Mouse (Mus musculus) monocyte, adult 2 months (primary cell): ENCODE measurements around the gene Pak1.
A peak's percentile ranks its signal among the peaks of the same experiment; 100 is the strongest.

ENCODE experiments used
- DNase-seq, 2 experiments: peaks; one replicate each; pipeline ENCODE4 v3.0.0; 2022; ENCODE audit warnings: low spot score in 2 of 2, low read depth in 1 of 2

Gene Pak1

GRCm38 (mm10) chr7:97777191-97777590 is 11.2 kb upstream of the Pak1 start:
- no peak for DNase-seq

DNA sequence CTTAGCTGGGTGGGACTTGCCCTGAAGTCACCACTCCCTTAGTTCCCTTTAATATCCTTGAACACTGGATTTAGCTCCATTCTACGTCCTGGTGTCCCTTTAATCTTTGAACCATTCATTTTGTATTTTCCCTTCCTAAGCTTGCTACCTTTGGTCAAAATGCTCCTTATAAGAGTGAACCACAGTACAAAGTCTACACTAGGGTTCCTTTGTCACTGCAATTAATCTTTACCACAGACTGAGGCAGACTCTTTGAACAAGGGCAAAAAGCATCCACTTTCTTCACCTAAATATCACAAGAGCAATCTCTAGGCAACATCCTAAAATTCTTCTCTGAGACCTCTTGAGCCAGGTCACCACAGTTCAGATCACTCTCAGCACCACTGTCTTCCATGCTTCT is 8.1 kb upstream of the Pak1 start:
- DNase-seq = no peak

DNA sequence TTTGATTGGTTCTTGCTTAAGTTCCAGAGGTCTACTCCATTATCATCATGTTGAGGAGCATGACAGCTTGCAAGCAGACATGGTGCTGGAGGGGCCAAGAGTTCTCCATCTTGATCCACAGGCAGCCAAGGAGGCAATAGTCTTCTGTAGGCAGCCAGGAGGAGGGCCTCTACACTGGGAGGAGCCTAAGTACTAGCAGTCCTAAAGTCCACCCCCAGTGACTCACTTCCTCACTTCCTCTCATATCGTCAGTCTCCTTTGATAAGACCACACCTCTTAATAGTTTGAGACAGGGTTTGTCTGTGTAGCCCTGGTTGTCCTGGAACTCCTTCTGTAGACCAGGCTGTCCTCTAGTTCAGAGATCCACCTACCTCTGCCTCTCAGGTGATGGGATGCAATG is 7.5 kb upstream of the Pak1 start:
- DNase-seq = no peak

GRCm38 (mm10) chr7:97781496-97781895 is 6.8 kb upstream of the Pak1 start:
- DNase-seq = no peak

DNA sequence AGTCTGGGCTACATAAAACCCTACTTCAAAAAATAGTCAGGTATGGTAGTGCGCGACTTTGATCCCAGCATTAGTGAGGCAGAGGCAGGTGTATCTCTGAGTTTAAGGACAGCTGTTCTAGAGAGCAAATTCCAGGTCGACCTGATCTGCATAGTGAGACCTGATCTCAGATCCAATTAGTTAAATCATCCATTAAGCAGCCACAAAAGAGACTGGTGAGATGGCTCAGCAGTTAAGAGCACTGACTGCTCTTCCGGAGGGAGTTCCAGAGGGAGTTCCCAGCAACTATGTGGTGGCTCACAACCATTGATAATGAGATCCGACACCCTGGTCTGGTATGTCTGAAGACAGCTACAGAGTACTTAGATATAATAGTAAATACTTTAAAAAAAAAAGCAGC is 4.8 kb upstream of the Pak1 start:
- no peak for DNase-seq

DNA sequence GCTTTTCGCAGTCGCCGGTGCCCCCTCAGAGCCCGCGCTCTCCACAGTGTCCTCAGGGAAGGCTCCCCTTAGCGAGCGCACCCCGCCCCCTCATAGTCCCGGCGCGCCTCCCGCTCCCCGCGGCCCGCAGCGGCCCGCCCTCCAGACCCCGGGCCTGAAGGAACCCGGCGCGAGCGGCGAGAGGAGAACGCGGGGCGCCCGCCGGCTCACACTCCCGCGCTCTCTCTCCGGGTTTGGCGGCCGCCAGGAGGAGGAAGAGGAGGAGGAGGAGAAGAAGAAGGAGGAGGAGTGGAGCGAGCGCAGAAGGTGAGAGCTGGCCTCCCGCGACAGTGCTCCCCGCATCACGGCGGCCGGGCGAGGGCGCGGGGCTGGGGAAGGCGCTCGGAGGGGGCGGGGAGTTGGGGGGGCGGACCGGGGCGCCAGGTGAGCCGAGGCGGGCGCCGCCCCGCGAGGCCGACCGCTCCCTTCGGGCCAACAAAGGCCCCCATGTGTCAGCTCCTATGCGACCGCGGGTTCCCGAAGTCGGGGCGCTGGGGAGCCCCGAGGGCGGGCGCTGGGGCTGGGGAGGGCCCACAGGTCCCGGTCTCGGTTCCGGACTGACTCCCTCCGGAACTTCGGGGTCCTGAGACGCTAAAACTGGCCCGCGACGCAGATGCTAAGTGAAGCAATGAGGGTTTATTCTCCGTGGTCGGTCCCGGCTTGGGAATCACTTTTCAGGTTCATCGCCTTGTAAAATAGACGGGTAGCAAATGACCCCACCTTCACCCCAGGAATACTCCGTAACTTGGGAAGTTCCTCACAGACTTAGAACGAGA is 535 bp downstream of the Pak1 start:
- DNase-seq = no peak

GRCm38 (mm10) chr7:97790272-97790671 is 1.9 kb downstream of the Pak1 start:
- DNase-seq = no peak

DNA sequence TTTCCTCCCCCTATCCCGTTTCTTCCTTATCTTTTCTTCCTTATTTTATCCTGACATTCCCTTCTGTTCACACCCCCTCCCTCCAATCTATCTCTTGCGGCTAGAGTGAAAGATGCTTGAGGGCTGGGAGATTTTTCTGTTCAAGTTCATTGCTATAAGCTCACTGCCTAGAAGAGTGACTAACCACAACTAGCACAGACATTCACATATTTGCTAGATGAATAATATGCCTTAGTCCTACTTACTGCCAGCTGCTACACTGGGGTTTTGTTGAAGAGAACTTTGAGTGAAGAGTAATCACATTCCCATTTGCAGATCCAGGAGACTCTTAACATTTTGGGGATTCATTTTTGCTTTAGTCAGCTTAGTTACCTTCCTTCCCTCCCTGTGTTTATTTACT is 4.0 kb downstream of the Pak1 start:
- no peak for DNase-seq

- DNase-seq = no peak
Observed at GRCm38 (mm10) chr7:97803116-97803515, 14.8 kb downstream of the Pak1 start.

- DNase-seq = no peak
Observed at GRCm38 (mm10) chr7:97804245-97805066, 16.1 kb downstream of the Pak1 start.

- no peak for DNase-seq
Observed at GRCm38 (mm10) chr7:97805067-97805365, 16.7 kb downstream of the Pak1 start.

GRCm38 (mm10) chr7:97809307-97809706 is 21.0 kb downstream of the Pak1 start:
- DNase-seq = no peak

DNA sequence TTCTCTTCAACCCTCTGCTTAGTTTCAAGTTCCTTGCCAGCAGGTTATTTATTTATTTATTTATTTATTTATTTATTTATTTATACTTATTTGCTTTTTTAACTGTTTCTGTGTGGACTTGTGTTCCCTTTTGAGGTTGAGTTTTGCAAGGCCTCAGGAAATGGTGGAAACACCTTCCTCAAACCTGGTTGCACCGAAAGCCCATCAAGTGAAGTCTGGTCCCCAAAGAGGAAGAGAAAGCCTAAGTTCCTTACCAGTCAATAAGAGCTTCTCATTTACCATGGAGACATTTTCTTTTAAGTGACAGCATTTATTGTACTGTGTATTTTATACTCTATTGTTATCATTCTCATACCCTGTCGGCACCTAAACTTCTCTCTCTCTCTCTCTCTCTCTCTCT is 33.5 kb downstream of the Pak1 start:
- no peak for DNase-seq

DNA sequence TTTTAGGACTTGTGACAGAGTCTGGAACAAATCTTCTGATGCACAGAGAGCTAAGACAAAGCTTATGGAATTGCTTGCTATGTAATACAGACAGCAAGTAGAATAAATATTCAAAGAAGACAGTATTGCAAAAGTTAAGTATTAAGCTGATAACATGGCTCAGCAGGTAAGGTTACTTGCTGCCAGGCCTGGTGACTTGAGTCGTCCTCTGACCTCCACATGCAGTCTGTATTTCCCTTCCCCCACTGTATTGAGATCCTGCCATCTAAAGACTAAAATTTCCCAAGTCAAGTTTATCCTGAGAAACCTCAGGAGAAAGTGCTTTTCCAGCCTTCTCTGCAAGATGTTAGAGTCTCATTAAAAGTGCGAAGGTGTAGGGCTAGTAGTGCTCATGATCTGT is 40.8 kb downstream of the Pak1 start:
- no peak for DNase-seq

GRCm38 (mm10) chr7:97830739-97831138 is 42.4 kb downstream of the Pak1 start:
- no peak for DNase-seq

GRCm38 (mm10) chr7:97832987-97833386 is 44.6 kb downstream of the Pak1 start:
- DNase-seq = no peak

GRCm38 (mm10) chr7:97838574-97838973 is 50.2 kb downstream of the Pak1 start:
- DNase-seq = no peak

DNA sequence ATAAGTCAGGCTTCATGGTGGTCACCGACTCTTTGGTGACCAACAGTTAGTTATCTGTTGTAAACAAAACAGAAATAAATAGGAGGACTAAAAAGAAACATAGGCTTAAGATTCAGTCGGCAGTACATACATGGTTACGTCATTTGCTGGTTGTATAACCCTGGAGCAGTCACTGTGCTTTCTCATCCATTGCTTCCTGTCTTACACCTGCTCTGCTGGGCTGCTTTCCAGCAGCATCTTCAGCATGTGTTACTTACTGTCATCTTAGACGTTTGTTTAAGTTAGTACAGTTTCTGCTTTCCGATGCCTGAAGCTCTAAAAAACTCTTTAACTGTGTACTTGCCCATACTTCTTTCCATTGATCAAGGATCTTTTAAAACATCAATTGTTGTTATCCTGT is 53.0 kb downstream of the Pak1 start:
- DNase-seq = no peak

GRCm38 (mm10) chr7:97842332-97842731 is 54.0 kb downstream of the Pak1 start:
- no peak for DNase-seq

- peak in 1 of 2 experiments; percentile 29 for DNase-seq
Observed at GRCm38 (mm10) chr7:97842806-97843570, 54.6 kb downstream of the Pak1 start.

DNA sequence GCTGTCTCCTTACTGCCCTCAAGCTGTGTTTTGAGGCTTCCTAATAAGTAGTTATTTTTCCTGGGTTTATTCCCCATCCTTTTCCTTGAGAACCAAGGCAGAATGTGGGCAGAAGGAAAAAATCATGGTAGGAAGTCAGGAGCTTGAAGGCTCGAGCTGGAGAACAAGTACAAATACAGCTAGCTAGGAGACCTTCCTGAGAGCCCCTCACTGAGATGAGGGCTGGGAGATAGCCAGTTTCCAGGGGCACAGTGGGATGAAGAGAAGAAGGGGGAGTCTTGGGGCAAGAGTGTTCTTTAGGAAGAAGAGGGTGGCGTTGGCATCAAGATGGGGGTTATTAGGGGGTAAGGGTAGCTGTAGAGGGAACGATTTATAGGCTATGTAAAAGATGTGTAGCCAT is 56.1 kb downstream of the Pak1 start:
- DNase-seq = no peak

GRCm38 (mm10) chr7:97845546-97845945 is 57.2 kb downstream of the Pak1 start:
- no peak for DNase-seq
